Mouse (Mus musculus): ENCODE data around the gene Olfr665. TPM values are rescaled to one million over a fixed set of nuclear protein-coding genes. Genes with fewer than 3 reads are reported as not detected.
"Not testable (repeated sequence)": the region's sequence is repeated elsewhere in the genome, so short reads cannot be mapped to it uniquely, and the experiment has no call there.

The Olfr665 gene
- polyA plus RNA-seq (2015; fragmentation: Nextera tagmentation; extraction: Ambion mirVana): not detected in 2 replicates

DNA sequence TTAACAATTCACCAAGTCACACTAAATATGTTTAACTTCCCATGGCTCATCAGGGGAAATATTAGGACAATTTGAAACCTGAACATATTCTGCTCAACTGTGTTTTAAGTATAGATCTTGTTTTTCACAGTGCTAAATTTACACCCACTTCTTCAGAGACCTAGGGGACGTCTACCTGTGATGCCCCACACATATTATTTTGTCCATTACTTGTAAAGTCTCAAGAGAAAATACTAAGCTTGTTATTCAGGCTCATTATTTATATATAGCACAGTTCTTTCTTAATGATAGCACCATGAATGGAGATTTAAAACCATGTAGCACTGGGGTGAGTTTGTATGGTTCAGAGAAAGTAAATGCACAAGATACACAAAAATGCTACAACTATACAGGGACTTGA, at the start of gene Olfr665:
Gene Olfr665, plus strand, starts transcription at position 301 of the 400 bp plus-strand sequence.
- Histone ChIP-seq H3K4me1 (replicated peaks; ENCODE audit: control insufficient read depth, insufficient read depth, low read length) (no peaks in the 10 kb centered on the region), H3K27ac (ENCODE audit: low read length) (no peak within 1 kb of the TSS), H3K27me3 (ENCODE audit: control insufficient read depth, insufficient read depth, low read depth, low read length) (no peaks in the 10 kb centered on the region), H3K36me3 (ENCODE audit: control insufficient read depth, insufficient read depth, low read length) (no peaks in the 10 kb centered on the region), H3K9ac (ENCODE audit: low read length) (no peak within 1 kb of the TSS), H3K4me3 (ENCODE audit: low read length) (no peak within 1 kb of the TSS), H3K4me2 (ENCODE audit: low read depth, low read length) (no peak within 1 kb of the TSS), H3K9me3 (ENCODE audit: control insufficient read depth, low read length) (no peaks in the 10 kb centered on the region)
- WGBS: 25% methylated on average over 1 of the region's 1 CpGs
- no peak for ATAC-seq (ENCODE audit: low read depth)

DNA sequence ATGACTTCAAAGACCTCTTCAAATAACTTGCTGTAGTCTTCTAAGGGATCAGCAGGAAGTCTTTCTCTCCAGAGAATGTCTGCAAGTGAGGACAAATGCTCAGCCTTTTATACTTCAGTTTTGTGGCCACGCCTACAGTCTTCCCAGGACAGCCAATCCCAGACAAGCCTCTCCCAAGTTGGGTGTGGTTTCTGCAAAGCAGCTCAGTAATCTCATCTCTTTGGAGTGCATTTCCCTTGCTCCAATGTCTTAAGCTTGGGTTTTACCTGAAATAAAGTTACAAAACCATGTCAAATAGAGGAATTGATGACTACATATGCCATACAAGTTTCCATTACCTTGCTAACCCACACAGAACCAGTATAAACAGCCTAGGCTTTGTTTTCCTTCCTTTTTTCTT, 35.3 kb upstream of the Olfr665 start, which contains the start of gene Usp17lb:
Gene Usp17lb, minus strand, starts transcription at position 101 of the 400 bp plus-strand sequence.
- Histone ChIP-seq H3K9me3 (ENCODE audit: control insufficient read depth, low read length) (no peaks in the 10 kb centered on the region), H3K4me3 (ENCODE audit: low read length) (no peak within 1 kb of the TSS), H3K4me2 (ENCODE audit: low read depth, low read length) (no peak within 1 kb of the TSS), H3K27me3 (ENCODE audit: control insufficient read depth, insufficient read depth, low read depth, low read length) (no peaks in the 10 kb centered on the region), H3K4me1 (replicated peaks; ENCODE audit: control insufficient read depth, insufficient read depth, low read length) (no peaks in the 10 kb centered on the region), H3K27ac (ENCODE audit: low read length) (no peak within 1 kb of the TSS), H3K9ac (ENCODE audit: low read length) (no peak within 1 kb of the TSS), H3K36me3 (ENCODE audit: control insufficient read depth, insufficient read depth, low read length) (no peaks in the 10 kb centered on the region)
- WGBS: 54% methylated on average over 1 of the region's 1 CpGs
- ATAC-seq (ENCODE audit: low read depth): no peak

- no peaks in the 10 kb centered on the region for H3K9me3 ChIP-seq (ENCODE audit: control insufficient read depth, low read length)
- H3K9ac ChIP-seq (ENCODE audit: low read length): no peak overlapping the region
- no peak overlapping the region for H3K4me3 ChIP-seq (ENCODE audit: low read length)
- no peak overlapping the region for H3K27ac ChIP-seq (ENCODE audit: low read length)
- ATAC-seq (ENCODE audit: low read depth): no peak
- H3K27me3 ChIP-seq (ENCODE audit: control insufficient read depth, insufficient read depth, low read depth, low read length): no peaks in the 10 kb centered on the region
- H3K4me1 ChIP-seq (replicated peaks; ENCODE audit: control insufficient read depth, insufficient read depth, low read length): no peaks in the 10 kb centered on the region
- H3K36me3 ChIP-seq (ENCODE audit: control insufficient read depth, insufficient read depth, low read length): no peaks in the 10 kb centered on the region
- WGBS: 72% methylated on average over 1 of the region's 1 CpGs
- no peak overlapping the region for H3K4me2 ChIP-seq (ENCODE audit: low read depth, low read length)
These were observed 34.0 kb upstream of the Olfr665 start for GRCm38 (mm10) chr7:104843731-104844287.

DNA sequence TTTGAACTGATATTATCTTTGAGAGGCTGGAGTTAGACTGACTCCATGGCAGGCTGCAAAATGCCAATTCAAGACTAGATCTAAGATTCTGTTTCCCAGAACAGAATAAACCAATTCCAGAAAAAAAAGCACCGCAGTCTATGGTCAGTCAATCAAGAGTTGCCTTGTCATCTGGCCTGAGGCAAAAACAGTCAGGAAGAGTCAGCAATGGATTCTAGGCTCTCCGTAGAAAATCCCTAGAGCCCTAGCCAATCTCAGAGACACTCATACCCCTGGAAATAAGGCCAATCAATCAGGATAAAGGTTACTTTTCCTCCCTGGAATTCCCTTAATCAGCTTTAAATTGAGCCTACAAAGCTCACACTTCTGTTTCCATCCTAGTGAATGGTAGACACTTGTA, 26.3 kb upstream of the Olfr665 start:
- WGBS: 79% methylated on average over 2 of the region's 2 CpGs
- ATAC-seq (ENCODE audit: low read depth): not testable (repeated sequence)

DNA sequence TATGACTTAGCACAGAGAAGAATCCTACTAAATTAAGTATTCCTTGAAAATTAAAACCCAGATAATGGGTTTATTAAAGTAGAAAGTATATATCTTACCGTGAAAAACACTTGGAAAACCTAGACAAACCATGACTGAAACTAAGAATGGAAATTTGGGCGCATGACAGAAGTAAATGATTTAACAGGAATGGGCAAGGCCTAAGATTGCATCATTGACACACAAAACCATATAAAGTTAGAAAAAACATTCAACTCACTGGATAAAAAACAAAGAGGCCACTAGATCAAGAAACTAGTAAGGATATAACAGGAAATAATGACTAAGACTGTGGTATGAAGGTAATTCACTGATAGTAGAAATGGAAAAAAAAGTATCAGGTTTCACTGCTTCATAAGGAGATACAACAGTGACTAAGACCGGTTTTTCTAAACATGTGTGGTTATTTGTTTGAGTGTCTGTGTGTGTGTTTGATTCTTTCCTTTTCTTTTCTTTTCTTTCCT, 22.5 kb upstream of the Olfr665 start:
- no peak for ATAC-seq (ENCODE audit: low read depth)
- Histone ChIP-seq H3K4me2 (ENCODE audit: low read depth, low read length) (no peak overlapping the region), H3K4me3 (ENCODE audit: low read length) (no peak overlapping the region), H3K27me3 (ENCODE audit: control insufficient read depth, insufficient read depth, low read depth, low read length) (no peaks in the 10 kb centered on the region), H3K4me1 (replicated peaks; ENCODE audit: control insufficient read depth, insufficient read depth, low read length) (no peaks in the 10 kb centered on the region), H3K27ac (ENCODE audit: low read length) (no peak overlapping the region), H3K9me3 (ENCODE audit: control insufficient read depth, low read length) (no peaks in the 10 kb centered on the region), H3K36me3 (ENCODE audit: control insufficient read depth, insufficient read depth, low read length) (no peaks in the 10 kb centered on the region), H3K9ac (ENCODE audit: low read length) (no peak overlapping the region)
- WGBS: 71% methylated on average over 3 of the region's 3 CpGs

More for the DNA sequence above, 26.3 kb upstream of the Olfr665 start:
- not testable (repeated sequence) for H3K4me2 ChIP-seq (ENCODE audit: low read depth, low read length); H3K4me3 ChIP-seq (ENCODE audit: low read length); H3K9me3 ChIP-seq (ENCODE audit: control insufficient read depth, low read length); H3K4me1 ChIP-seq (replicated peaks; ENCODE audit: control insufficient read depth, insufficient read depth, low read length); H3K27me3 ChIP-seq (ENCODE audit: control insufficient read depth, insufficient read depth, low read depth, low read length); H3K9ac ChIP-seq (ENCODE audit: low read length); H3K36me3 ChIP-seq (ENCODE audit: control insufficient read depth, insufficient read depth, low read length); H3K27ac ChIP-seq (ENCODE audit: low read length)

DNA sequence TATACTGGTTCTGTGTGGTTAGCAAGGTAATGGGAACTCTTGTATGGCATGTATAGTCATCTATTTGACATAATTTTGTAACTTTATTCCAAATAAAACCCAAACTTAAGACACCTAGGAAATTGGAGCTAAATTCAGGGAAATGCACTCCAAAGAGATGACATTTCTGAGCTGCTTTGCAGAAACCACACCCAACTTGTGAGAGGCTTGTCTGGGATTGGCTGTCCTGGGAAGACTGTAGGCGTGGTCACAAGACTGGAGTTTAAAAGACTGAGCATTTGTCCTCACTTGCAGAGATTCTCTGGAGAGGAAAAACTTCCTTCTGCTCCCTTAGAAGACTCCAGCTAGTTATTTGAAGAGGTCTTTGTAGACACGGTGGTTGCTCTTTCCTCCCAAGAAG, 21.1 kb upstream of the Olfr665 start, which contains the start of gene Usp17la:
Gene Usp17la, plus strand, starts transcription at position 301 of the 400 bp plus-strand sequence.
- H3K9ac ChIP-seq (ENCODE audit: low read length); H3K27me3 ChIP-seq (ENCODE audit: control insufficient read depth, insufficient read depth, low read depth, low read length); H3K4me1 ChIP-seq (replicated peaks; ENCODE audit: control insufficient read depth, insufficient read depth, low read length); H3K4me2 ChIP-seq (ENCODE audit: low read depth, low read length); ATAC-seq (ENCODE audit: low read depth); H3K4me3 ChIP-seq (ENCODE audit: low read length); H3K27ac ChIP-seq (ENCODE audit: low read length); H3K36me3 ChIP-seq (ENCODE audit: control insufficient read depth, insufficient read depth, low read length); H3K9me3 ChIP-seq (ENCODE audit: control insufficient read depth, low read length): not testable (repeated sequence)
- WGBS: 63% methylated on average over 2 of the region's 2 CpGs

DNA sequence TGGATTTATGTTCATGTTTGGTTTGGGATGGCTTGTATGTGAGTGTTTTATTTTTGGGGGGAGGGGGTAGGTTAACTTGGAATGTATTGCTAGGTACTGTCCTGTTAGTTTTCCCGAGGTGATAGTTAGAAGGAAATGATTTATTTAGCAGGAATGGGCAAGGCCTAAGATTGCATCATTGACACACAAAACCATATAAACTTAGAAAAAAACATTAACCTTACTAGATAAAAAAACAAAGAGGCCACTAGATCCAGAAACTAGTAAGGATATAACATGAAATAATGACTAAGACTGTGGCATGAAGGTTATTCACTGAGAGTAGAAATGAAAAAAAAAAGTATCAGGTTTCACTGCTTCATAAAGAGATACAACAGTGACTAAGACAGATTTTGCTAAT, 20.1 kb upstream of the Olfr665 start:
- Histone ChIP-seq H3K27ac (ENCODE audit: low read length) (no peak overlapping the region), H3K9ac (ENCODE audit: low read length) (no peak overlapping the region), H3K4me3 (ENCODE audit: low read length) (no peak overlapping the region), H3K27me3 (ENCODE audit: control insufficient read depth, insufficient read depth, low read depth, low read length) (no peaks in the 10 kb centered on the region), H3K4me1 (replicated peaks; ENCODE audit: control insufficient read depth, insufficient read depth, low read length) (no peaks in the 10 kb centered on the region), H3K36me3 (ENCODE audit: control insufficient read depth, insufficient read depth, low read length) (no peaks in the 10 kb centered on the region), H3K4me2 (ENCODE audit: low read depth, low read length) (no peak overlapping the region), H3K9me3 (ENCODE audit: control insufficient read depth, low read length) (no peaks in the 10 kb centered on the region)
- ATAC-seq (ENCODE audit: low read depth): no peak
- WGBS: 63% methylated on average over 1 of the region's 1 CpGs

DNA sequence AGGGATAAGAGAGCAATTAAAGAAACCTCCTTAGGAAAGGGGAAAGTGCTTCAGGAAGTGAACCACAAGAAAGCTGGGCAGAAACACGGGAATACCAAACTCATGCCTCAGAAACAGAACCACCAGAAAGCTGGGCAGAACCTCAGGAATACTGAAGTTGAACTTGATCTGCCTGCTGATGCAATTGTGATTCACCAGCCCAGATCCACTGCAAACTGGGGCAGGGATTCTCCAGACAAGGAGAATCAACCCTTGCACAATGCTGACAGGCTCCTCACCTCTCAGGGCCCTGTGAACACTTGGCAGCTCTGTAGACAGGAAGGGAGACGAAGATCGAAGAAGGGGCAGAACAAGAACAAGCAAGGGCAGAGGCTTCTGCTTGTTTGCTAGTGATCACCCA, 16.4 kb upstream of the Olfr665 start:
- H3K4me1 ChIP-seq (replicated peaks; ENCODE audit: control insufficient read depth, insufficient read depth, low read length): no peaks in the 10 kb centered on the region
- ATAC-seq (ENCODE audit: low read depth): no peak
- 69% methylated on average over 3 of the region's 3 CpGs for WGBS
- H3K9ac ChIP-seq (ENCODE audit: low read length): no peak overlapping the region
- no peaks in the 10 kb centered on the region for H3K27me3 ChIP-seq (ENCODE audit: control insufficient read depth, insufficient read depth, low read depth, low read length)
- H3K9me3 ChIP-seq (ENCODE audit: control insufficient read depth, low read length): no peaks in the 10 kb centered on the region
- no peak overlapping the region for H3K4me3 ChIP-seq (ENCODE audit: low read length)
- no peak overlapping the region for H3K27ac ChIP-seq (ENCODE audit: low read length)
- H3K4me2 ChIP-seq (ENCODE audit: low read depth, low read length): no peak overlapping the region
- no peaks in the 10 kb centered on the region for H3K36me3 ChIP-seq (ENCODE audit: control insufficient read depth, insufficient read depth, low read length)

GRCm38 (mm10) chr7:104895852-104896251, 18.0 kb downstream of the Olfr665 start, which contains the start of gene Olfr666:
TSS of gene Olfr666 (minus strand) at chr7:104895952.
- 79% methylated on average over 2 of the region's 2 CpGs for WGBS
- Histone ChIP-seq H3K27ac (ENCODE audit: low read length) (no peak within 1 kb of the TSS), H3K27me3 (ENCODE audit: control insufficient read depth, insufficient read depth, low read depth, low read length) (no peaks in the 10 kb centered on the region), H3K36me3 (ENCODE audit: control insufficient read depth, insufficient read depth, low read length) (no peaks in the 10 kb centered on the region), H3K9ac (ENCODE audit: low read length) (no peak within 1 kb of the TSS), H3K4me2 (ENCODE audit: low read depth, low read length) (no peak within 1 kb of the TSS), H3K9me3 (ENCODE audit: control insufficient read depth, low read length) (no peaks in the 10 kb centered on the region), H3K4me1 (replicated peaks; ENCODE audit: control insufficient read depth, insufficient read depth, low read length) (no peaks in the 10 kb centered on the region), H3K4me3 (ENCODE audit: low read length) (no peak within 1 kb of the TSS)
- ATAC-seq (ENCODE audit: low read depth): no peak

Data from lung, embryonic 16.5 days (tissue).